Comparison of ENCODE assay signal across 9 mouse cellular contexts in the genomic region with DNA sequence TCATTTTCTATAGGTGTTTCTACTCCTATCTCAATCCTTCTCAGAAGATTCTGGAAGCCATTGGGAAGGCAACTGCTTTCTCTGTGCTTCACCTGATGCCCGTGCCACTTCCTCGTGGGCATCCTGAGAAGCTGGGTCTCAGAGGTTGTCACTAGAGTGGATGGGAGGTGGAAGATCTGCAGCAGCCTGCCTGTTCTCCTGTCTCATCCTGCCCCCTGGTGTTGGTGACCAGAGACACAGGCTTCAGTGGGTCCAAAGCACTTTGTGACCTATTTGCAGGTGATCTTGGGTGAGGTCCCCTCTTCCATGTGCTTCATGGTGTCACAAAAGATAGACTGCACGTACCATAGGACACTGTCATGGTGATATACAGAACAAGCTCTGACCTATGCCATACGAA. TPM values are rescaled to one million over a fixed set of nuclear protein-coding genes. Genes with fewer than 3 reads are reported as not detected.
DNase-seq lines count a peak whose midpoint lies in the region; ATAC-seq lines count a peak whose summit lies in the region.
"Had no signal": no experiment of that assay in that cellular context is flagged by ENCODE, and none has a peak within 500 bp of the region (broad histone marks: within the 10 kb centered on the region; RNA-seq: fewer than 3 reads in every experiment).

No protein-coding gene starts in this region.

- peak; percentile 56 for DNase-seq in adrenal gland, postnatal 10 days
- no peak for DNase-seq in adrenal gland, postnatal 4 days (ENCODE audit: low spot score in 2 of 2)
- peak; percentile 50 for DNase-seq in limb, embryonic 11.5 days (ENCODE audit: low spot score)
- no peak for DNase-seq in limb, embryonic 10.5 days (ENCODE audit: low spot score)
- peak; percentile 65 for DNase-seq in brain, adult 2 months (ENCODE audit: low read depth, low spot score)
- DNase-seq in induced T-regulatory cell, adult 2 months (ENCODE audit: low read depth): peak; percentile 28
- peak; percentile 82 for DNase-seq in midbrain, embryonic 11.5 days (ENCODE audit: low spot score, missing footprints)
- DNase-seq in gastrocnemius, postnatal 14 days: no peak

- intact Hi-C loops in gastrocnemius, postnatal 14 days (cut with DNase I; ENCODE audit: low total_unique reads): no loop called here

- H3K4me2 ChIP-seq in limb, embryonic 11.5 days (ENCODE audit: low read depth, severe bottlenecking): no peak overlapping the region
- no peak overlapping the region for H3K4me2 ChIP-seq in midbrain, embryonic 11.5 days

- WGBS in limb, embryonic 11.5 days: 68% methylated on average over 4 of the region's 4 CpGs
- WGBS in limb, embryonic 10.5 days: 69% methylated on average over 4 of the region's 4 CpGs
- WGBS in midbrain, embryonic 11.5 days: 68% methylated on average over 4 of the region's 4 CpGs

- no peak for ATAC-seq in limb, embryonic 11.5 days (ENCODE audit: insufficient number of reproducible peaks, low FRiP score, low TSS enrichment, low read depth)
- no peak for ATAC-seq in midbrain, embryonic 11.5 days (ENCODE audit: low FRiP score)

- no peaks in the 10 kb centered on the region for H3K9me3 ChIP-seq in limb, embryonic 11.5 days (ENCODE audit: control insufficient read depth, low read length)
- no peaks in the 10 kb centered on the region for H3K9me3 ChIP-seq in limb, embryonic 10.5 days (replicated peaks)
- no peaks in the 10 kb centered on the region for H3K9me3 ChIP-seq in midbrain, embryonic 11.5 days (ENCODE audit: control insufficient read depth, low read length)

- no peaks in the 10 kb centered on the region for H3K36me3 ChIP-seq in limb, embryonic 11.5 days (ENCODE audit: control insufficient read depth, insufficient read depth, low read length)
- no peaks in the 10 kb centered on the region for H3K36me3 ChIP-seq in limb, embryonic 10.5 days
- H3K36me3 ChIP-seq in midbrain, embryonic 11.5 days (ENCODE audit: control insufficient read depth, insufficient read depth, low read length): no peaks in the 10 kb centered on the region

- H3K4me3 ChIP-seq in limb, embryonic 11.5 days (ENCODE audit: low read depth, low read length): no peak overlapping the region
- H3K4me3 ChIP-seq in limb, embryonic 10.5 days: no peak overlapping the region
- no peak overlapping the region for H3K4me3 ChIP-seq in midbrain, embryonic 11.5 days (ENCODE audit: low read depth, low read length)
- H3K4me3 ChIP-seq: erythroblast, embryonic 14.5 days had no signal

- peaks cover 5% of the 10 kb centered on the region; the same call in 1 of the 2 replicates for H3K4me1 ChIP-seq in limb, embryonic 11.5 days (ENCODE audit: control insufficient read depth, insufficient read depth, low read length)
- peaks cover 24% of the 10 kb centered on the region for H3K4me1 ChIP-seq in limb, embryonic 10.5 days
- H3K4me1 ChIP-seq in midbrain, embryonic 11.5 days (ENCODE audit: control insufficient read depth, insufficient read depth, low read length): no peaks in the 10 kb centered on the region

- no peaks in the 10 kb centered on the region for H3K27me3 ChIP-seq in limb, embryonic 11.5 days (ENCODE audit: control insufficient read depth, insufficient read depth, low read length)
- H3K27me3 ChIP-seq in limb, embryonic 10.5 days (ENCODE audit: low read depth, poor library complexity, severe bottlenecking): peaks cover 14% of the 10 kb centered on the region
- no peaks in the 10 kb centered on the region for H3K27me3 ChIP-seq in midbrain, embryonic 11.5 days (ENCODE audit: control insufficient read depth, insufficient read depth, low read length)

- H3K9ac ChIP-seq in limb, embryonic 11.5 days (ENCODE audit: low read length): no peak overlapping the region
- H3K9ac ChIP-seq in midbrain, embryonic 11.5 days (ENCODE audit: low read length): no peak overlapping the region

- H3K27ac ChIP-seq in limb, embryonic 11.5 days (replicated peaks; ENCODE audit: low read depth, low read length): no peak overlapping the region
- no peak overlapping the region for H3K27ac ChIP-seq in limb, embryonic 10.5 days
- H3K27ac ChIP-seq in midbrain, embryonic 11.5 days (ENCODE audit: low read depth, low read length): no peak overlapping the region

RNA-seq across cellular contexts. Expression of a gene that starts 13.8 kb away (rescaled TPM):
- total RNA-seq in adrenal gland, postnatal 10 days (2021): 10 to 100 TPM; 20.4 to 22.3 TPM
- total RNA-seq in adrenal gland, postnatal 4 days (2021): 10 to 100 TPM; 25.1 to 26.9 TPM
- polyA plus RNA-seq in limb, embryonic 11.5 days (2014; fragmentation: Nextera tagmentation; extraction: Ambion mirVana): 122 and 124 TPM in 2 replicates
- 147 and 162 TPM in 2 replicates for polyA plus RNA-seq in limb, embryonic 10.5 days (2016; fragmentation: Nextera tagmentation; extraction: Ambion mirVana)
- 124 and 128 TPM in 2 replicates for polyA plus RNA-seq in midbrain, embryonic 11.5 days (2014; fragmentation: Nextera tagmentation; extraction: Ambion mirVana)
- total RNA-seq in gastrocnemius, postnatal 14 days (2021): 10 to 100 TPM in 1 of 2 experiments, 1 to 10 TPM in 1; 9.6 to 10.1 TPM

RNA-seq across cellular contexts. Expression of a gene that starts 31.7 kb away (rescaled TPM):
- 1 to 10 TPM; 5.2 to 8.0 TPM for total RNA-seq in adrenal gland, postnatal 10 days (2021)
- 10 to 100 TPM; 13.8 TPM for total RNA-seq in adrenal gland, postnatal 4 days (2021)
- polyA plus RNA-seq in limb, embryonic 11.5 days (2014; fragmentation: Nextera tagmentation; extraction: Ambion mirVana): 12.8 and 14.1 TPM in 2 replicates
- polyA plus RNA-seq in limb, embryonic 10.5 days (2016; fragmentation: Nextera tagmentation; extraction: Ambion mirVana): 14.8 TPM in 2 replicates
- polyA plus RNA-seq in midbrain, embryonic 11.5 days (2014; fragmentation: Nextera tagmentation; extraction: Ambion mirVana): 10.5 and 12.0 TPM in 2 replicates
- total RNA-seq in gastrocnemius, postnatal 14 days (2021): 1 to 10 TPM; 1.3 to 1.8 TPM

RNA-seq across cellular contexts. Expression of a gene that starts 31.8 kb away (rescaled TPM):
- total RNA-seq in adrenal gland, postnatal 10 days (2021): 10 to 100 TPM; 18.0 to 19.0 TPM
- total RNA-seq in adrenal gland, postnatal 4 days (2021): 10 to 100 TPM; 22.1 to 23.1 TPM
- 19.3 and 19.7 TPM in 2 replicates for polyA plus RNA-seq in limb, embryonic 11.5 days (2014; fragmentation: Nextera tagmentation; extraction: Ambion mirVana)
- 21.0 and 22.3 TPM in 2 replicates for polyA plus RNA-seq in limb, embryonic 10.5 days (2016; fragmentation: Nextera tagmentation; extraction: Ambion mirVana)
- polyA plus RNA-seq in midbrain, embryonic 11.5 days (2014; fragmentation: Nextera tagmentation; extraction: Ambion mirVana): 18.7 and 19.0 TPM in 2 replicates
- 10 to 100 TPM; 15.2 to 15.3 TPM for total RNA-seq in gastrocnemius, postnatal 14 days (2021)

Comparison
In these comparisons a context has a peak if more than half of its experiments do, and no peak if none do; other contexts are left out.
1. DNase-seq: peak in adrenal gland, postnatal 10 days (single experiment), limb, embryonic 11.5 days (single experiment), brain, adult 2 months (single experiment), induced T-regulatory cell, adult 2 months (single experiment) and midbrain, embryonic 11.5 days (single experiment); none in adrenal gland, postnatal 4 days (0 of 2), limb, embryonic 10.5 days (single experiment) and gastrocnemius, postnatal 14 days (single experiment).